Mouse (Mus musculus): ENCODE data around the gene Sema3b.

Sema3b gene

GRCm38 (mm10) chr9:107577871-107578270, 31.2 kb downstream of the Sema3b start:
- no peak for TF ChIP-seq GATA4 (IDR thresholded peaks at IDR 0.05; ENCODE audit: insufficient replicate concordance, low read length)

GRCm38 (mm10) chr9:107576357-107577107, 32.5 kb downstream of the Sema3b start, which contains the start of gene Hyal1:
Gene Hyal1 (plus strand): TSS chr9:107576927.
- TF ChIP-seq GATA4 (IDR thresholded peaks at IDR 0.05; ENCODE audit: insufficient replicate concordance, low read length): no peak; the same call in 1 of the 2 replicates

- no peak for TF ChIP-seq GATA4 (IDR thresholded peaks at IDR 0.05; ENCODE audit: insufficient replicate concordance, low read length)
Observed at GRCm38 (mm10) chr9:107575579-107576356, 33.3 kb downstream of the Sema3b start.

- TF ChIP-seq GATA4 (IDR thresholded peaks at IDR 0.05; ENCODE audit: insufficient replicate concordance, low read length): no peak
Observed at GRCm38 (mm10) chr9:107572327-107572662, 36.7 kb downstream of the Sema3b start.

GRCm38 (mm10) chr9:107571534-107572326, 37.3 kb downstream of the Sema3b start:
- TF ChIP-seq GATA4 (IDR thresholded peaks at IDR 0.05; ENCODE audit: insufficient replicate concordance, low read length): peak; percentile 97

GRCm38 (mm10) chr9:107570845-107571244, 38.2 kb downstream of the Sema3b start:
- no peak for TF ChIP-seq GATA4 (IDR thresholded peaks at IDR 0.05; ENCODE audit: insufficient replicate concordance, low read length)

- no peak for TF ChIP-seq GATA4 (IDR thresholded peaks at IDR 0.05; ENCODE audit: insufficient replicate concordance, low read length)
Observed at GRCm38 (mm10) chr9:107570016-107570415, 39.0 kb downstream of the Sema3b start.

- peak; percentile 43; the same call in 1 of the 2 replicates for TF ChIP-seq GATA4 (IDR thresholded peaks at IDR 0.05; ENCODE audit: insufficient replicate concordance, low read length)
Observed at GRCm38 (mm10) chr9:107569270-107569669, 39.8 kb downstream of the Sema3b start.

GRCm38 (mm10) chr9:107568331-107569261, 40.4 kb downstream of the Sema3b start:
- no peak for TF ChIP-seq GATA4 (IDR thresholded peaks at IDR 0.05; ENCODE audit: insufficient replicate concordance, low read length)

- peak; percentile 69; the same call in 1 of the 2 replicates for TF ChIP-seq GATA4 (IDR thresholded peaks at IDR 0.05; ENCODE audit: insufficient replicate concordance, low read length)
Observed at GRCm38 (mm10) chr9:107567702-107568319, 41.2 kb downstream of the Sema3b start, which contains the start of gene Hyal2. Gene Hyal2 (plus strand): TSS chr9:107567945.

GRCm38 (mm10) chr9:107566855-107567254, 42.2 kb downstream of the Sema3b start:
- TF ChIP-seq GATA4 (IDR thresholded peaks at IDR 0.05; ENCODE audit: insufficient replicate concordance, low read length): peak; percentile 97

GRCm38 (mm10) chr9:107566041-107566709, 42.9 kb downstream of the Sema3b start:
- TF ChIP-seq GATA4 (IDR thresholded peaks at IDR 0.05; ENCODE audit: insufficient replicate concordance, low read length): no peak

- TF ChIP-seq GATA4 (IDR thresholded peaks at IDR 0.05; ENCODE audit: insufficient replicate concordance, low read length): no peak
Observed at GRCm38 (mm10) chr9:107563029-107563581, 45.9 kb downstream of the Sema3b start, which contains the start of gene Tusc2. Gene Tusc2 (plus strand): TSS chr9:107563255.
